Mouse (Mus musculus) heart, embryonic 16.5 days (tissue): Measurements from ENCODE around the gene Aplnr. TPM values are rescaled to one million over a fixed set of nuclear protein-coding genes. Genes with fewer than 3 reads are reported as not detected.

ENCODE experiments used
- ATAC-seq: fragments of 200-750 bp; cut with Nextera tagmentation; replicated peaks from 2 replicates; pipeline ENCODE4 v1.8.0; 2017; ENCODE audit warnings: moderate number of reproducible peaks; ENCODE audit not compliant: insufficient read depth, low FRiP score; ENCODE audit errors: extremely low read depth
- H3K27ac ChIP-seq: fragments of 300-500 bp; sonication (generic); 2 replicates; pipeline ENCODE4 v1.5.1; 2014; ENCODE audit warnings: mild to moderate bottlenecking, low read length, control low read depth, moderate library complexity
- H3K27me3 ChIP-seq: fragments of 300-500 bp; sonication (generic); 2 replicates; pipeline ENCODE4 v1.6.1; 2014; ENCODE audit warnings: low read length, mixed read lengths; ENCODE audit not compliant: control insufficient read depth, insufficient read depth
- H3K36me3 ChIP-seq: fragments of 300-500 bp; sonication (generic); 2 replicates; pipeline ENCODE4 v1.6.1; 2014; ENCODE audit not compliant: control insufficient read depth, insufficient read depth
- H3K4me1 ChIP-seq: fragments of 300-500 bp; sonication (generic); 2 replicates; pipeline ENCODE4 v1.6.1; 2014; ENCODE audit warnings: low read length, mixed read lengths; ENCODE audit not compliant: control insufficient read depth, insufficient read depth
- H3K4me2 ChIP-seq: fragments of 300-500 bp; sonication (generic); 2 replicates; pipeline ENCODE4 v1.6.1; 2014; ENCODE audit warnings: low read depth, mild to moderate bottlenecking, control low read depth, low read length
- H3K4me3 ChIP-seq: fragments of 300-500 bp; sonication (generic); 2 replicates; pipeline ENCODE4 v1.5.1; 2014; ENCODE audit warnings: mild to moderate bottlenecking, control low read depth, low read length
- H3K9ac ChIP-seq: fragments of 300-500 bp; sonication (generic); 2 replicates; pipeline ENCODE4 v1.6.1; 2014; ENCODE audit warnings: low read length, control low read depth
- H3K9me3 ChIP-seq: fragments of 300-500 bp; sonication (generic); replicated peaks from 2 replicates; pipeline ENCODE4 v1.6.1; 2016; ENCODE audit warnings: low read length; ENCODE audit not compliant: control insufficient read depth
- WGBS: fragments of 180-500 bp; shearing (Covaris S2); extraction: QIAGEN DNeasy Blood & Tissue Kit; methylation state at CpG from one replicate; pipeline ENCODE4 v1.1.7; 2014; 5-methylcytosine and 5-hydroxymethylcytosine counted together
- polyA plus RNA-seq: library from polyadenylated mRNA; unstranded; fragments of >200 nt; fragmentation: Nextera tagmentation; extraction: Ambion mirVana; gene quantifications from 2 replicates; pipeline ENCODE4 v1.2.1, GENCODE M21; 2015

Aplnr gene
- polyA plus RNA-seq, 1 experiment from 2014 or later, result 42.9 TPM

- no peak overlapping the region for H3K4me3 ChIP-seq
- no peaks in the 10 kb centered on the region for H3K27me3 ChIP-seq
- no peak overlapping the region; the same call in 1 of the 2 replicates for H3K27ac ChIP-seq
- H3K4me1 ChIP-seq, result peaks cover 10% of the 10 kb centered on the region
- ATAC-seq, result peak; percentile 33
- no peak overlapping the region for H3K4me2 ChIP-seq
- H3K9ac ChIP-seq, result no peak overlapping the region
- H3K9me3 ChIP-seq, result no peaks in the 10 kb centered on the region
- WGBS, result 0% methylated on average over 1 of the region's 1 CpGs
- no peaks in the 10 kb centered on the region for H3K36me3 ChIP-seq
Observed at GRCm38 (mm10) chr2:85131724-85132123, 4.3 kb upstream of the Aplnr start.

GRCm38 (mm10) chr2:85132204-85132603, 3.8 kb upstream of the Aplnr start:
- H3K27ac ChIP-seq, result peak overlapping the region; percentile 2

GRCm38 (mm10) chr2:85135099-85135498, 926 bp upstream of the Aplnr start:
- ATAC-seq, result no peak
- Histone ChIP-seq H3K36me3 (no peaks in the 10 kb centered on the region), H3K9me3 (no peaks in the 10 kb centered on the region), H3K4me3 (no peak overlapping the region), H3K9ac (no peak overlapping the region), H3K27me3 (no peaks in the 10 kb centered on the region), H3K27ac (no peak overlapping the region), H3K4me1 (peaks cover 12% of the 10 kb centered on the region), H3K4me2 (no peak overlapping the region)
- WGBS, result 34% methylated on average over 1 of the region's 1 CpGs

More at GRCm38 (mm10) chr2:85132204-85132603, 3.8 kb upstream of the Aplnr start:
- Histone ChIP-seq H3K4me1 (peaks cover 10% of the 10 kb centered on the region), H3K9ac (no peak overlapping the region), H3K36me3 (no peaks in the 10 kb centered on the region), H3K27me3 (no peaks in the 10 kb centered on the region), H3K9me3 (no peaks in the 10 kb centered on the region), H3K4me3 (no peak overlapping the region), H3K4me2 (no peak overlapping the region)
- ATAC-seq, result no peak
- 24% methylated on average over 2 of the region's 2 CpGs for WGBS

GRCm38 (mm10) chr2:85136831-85137520, 951 bp downstream of the Aplnr start:
- no peak overlapping the region for H3K4me2 ChIP-seq
- no peak for ATAC-seq
- peaks cover 7% of the 10 kb centered on the region for H3K4me1 ChIP-seq
- H3K4me3 ChIP-seq, result peak overlapping the region; percentile 42
- H3K27ac ChIP-seq, result peak overlapping the region; percentile 50; the same call in 1 of the 2 replicates
- H3K36me3 ChIP-seq, result no peaks in the 10 kb centered on the region
- H3K9ac ChIP-seq, result peak overlapping the region; percentile 0
- WGBS, result 60% methylated on average over 21 of the region's 21 CpGs
- no peaks in the 10 kb centered on the region for H3K9me3 ChIP-seq
- no peaks in the 10 kb centered on the region for H3K27me3 ChIP-seq

GRCm38 (mm10) chr2:85137601-85138140, 1.6 kb downstream of the Aplnr start:
- Histone ChIP-seq H3K9me3 (no peaks in the 10 kb centered on the region), H3K9ac (peak overlapping the region; percentile 10), H3K4me1 (peaks cover 2% of the 10 kb centered on the region), H3K4me2 (no peak overlapping the region), H3K27me3 (no peaks in the 10 kb centered on the region), H3K36me3 (no peaks in the 10 kb centered on the region), H3K4me3 (peak overlapping the region; percentile 42), H3K27ac (peak overlapping the region; percentile 50; the same call in 1 of the 2 replicates)
- 37% methylated on average over 10 of the region's 10 CpGs for WGBS
- ATAC-seq, result no peak

- Histone ChIP-seq H3K27ac (peak overlapping the region; percentile 34; the same call in 1 of the 2 replicates), H3K36me3 (no peaks in the 10 kb centered on the region), H3K9ac (peak overlapping the region; percentile 10), H3K27me3 (no peaks in the 10 kb centered on the region), H3K9me3 (no peaks in the 10 kb centered on the region), H3K4me3 (peak overlapping the region; percentile 42), H3K4me2 (no peak overlapping the region), H3K4me1 (peaks cover 2% of the 10 kb centered on the region; the same call in 1 of the 2 replicates)
- 44% methylated on average over 2 of the region's 2 CpGs for WGBS
- no peak for ATAC-seq
Observed at GRCm38 (mm10) chr2:85138143-85138542, 2.1 kb downstream of the Aplnr start.

- 37% methylated on average over 4 of the region's 4 CpGs for WGBS
- no peaks in the 10 kb centered on the region for H3K9me3 ChIP-seq
- peak overlapping the region; percentile 42 for H3K4me3 ChIP-seq
- H3K4me1 ChIP-seq, result peaks cover 2% of the 10 kb centered on the region; the same call in 1 of the 2 replicates
- no peaks in the 10 kb centered on the region for H3K36me3 ChIP-seq
- no peak for ATAC-seq
- peak overlapping the region; percentile 31 for H3K4me2 ChIP-seq
- H3K9ac ChIP-seq, result peak overlapping the region; percentile 25; the same call in 1 of the 2 replicates
- peak overlapping the region; percentile 52 for H3K27ac ChIP-seq
- H3K27me3 ChIP-seq, result no peaks in the 10 kb centered on the region
Observed at GRCm38 (mm10) chr2:85139393-85139792, 3.4 kb downstream of the Aplnr start.

GRCm38 (mm10) chr2:85139846-85140245, 3.8 kb downstream of the Aplnr start:
- Histone ChIP-seq H3K27me3 (no peaks in the 10 kb centered on the region), H3K9ac (peak overlapping the region; percentile 37; the same call in 1 of the 2 replicates), H3K27ac (peak overlapping the region; percentile 52), H3K4me1 (peaks cover 2% of the 10 kb centered on the region; the same call in 1 of the 2 replicates), H3K9me3 (no peaks in the 10 kb centered on the region), H3K4me2 (peak overlapping the region; percentile 31), H3K36me3 (no peaks in the 10 kb centered on the region), H3K4me3 (peak overlapping the region; percentile 42)
- no peak for ATAC-seq
- WGBS, result 36% methylated on average over 7 of the region's 7 CpGs

GRCm38 (mm10) chr2:85140833-85141232, 4.8 kb downstream of the Aplnr start:
- no peak for ATAC-seq
- no peak overlapping the region for H3K27ac ChIP-seq
- no peaks in the 10 kb centered on the region for H3K9me3 ChIP-seq
- H3K36me3 ChIP-seq, result no peaks in the 10 kb centered on the region
- H3K9ac ChIP-seq, result no peak overlapping the region
- no peak overlapping the region for H3K4me3 ChIP-seq
- peaks cover 2% of the 10 kb centered on the region; the same call in 1 of the 2 replicates for H3K4me1 ChIP-seq
- H3K4me2 ChIP-seq, result peak overlapping the region; percentile 31; the same call in 1 of the 2 replicates
- H3K27me3 ChIP-seq, result no peaks in the 10 kb centered on the region
